Mouse (Mus musculus): ENCODE data around the gene Dmd.

The Dmd gene

DNA sequence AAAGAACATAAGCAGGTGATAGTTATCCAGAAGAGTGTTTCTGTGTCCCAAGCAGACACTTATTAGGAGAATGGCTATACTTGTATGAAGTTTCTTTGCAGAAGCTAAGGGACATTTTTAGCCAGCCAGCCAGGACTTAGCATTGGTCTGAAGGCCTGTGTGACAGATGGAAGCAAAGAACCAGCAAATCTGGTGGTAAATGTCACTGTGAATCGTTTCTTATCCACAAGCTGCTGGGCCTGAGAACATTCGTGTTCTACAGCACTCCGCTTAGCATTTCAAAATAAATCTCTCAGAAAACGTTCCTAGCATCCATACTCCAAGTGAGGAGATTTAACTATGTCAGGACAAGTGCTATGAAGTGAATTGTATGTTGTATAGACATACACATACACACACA lies 1486.9 kb downstream of the Dmd start:
- peak; percentile 6 to 8 for DNase-seq

DNA sequence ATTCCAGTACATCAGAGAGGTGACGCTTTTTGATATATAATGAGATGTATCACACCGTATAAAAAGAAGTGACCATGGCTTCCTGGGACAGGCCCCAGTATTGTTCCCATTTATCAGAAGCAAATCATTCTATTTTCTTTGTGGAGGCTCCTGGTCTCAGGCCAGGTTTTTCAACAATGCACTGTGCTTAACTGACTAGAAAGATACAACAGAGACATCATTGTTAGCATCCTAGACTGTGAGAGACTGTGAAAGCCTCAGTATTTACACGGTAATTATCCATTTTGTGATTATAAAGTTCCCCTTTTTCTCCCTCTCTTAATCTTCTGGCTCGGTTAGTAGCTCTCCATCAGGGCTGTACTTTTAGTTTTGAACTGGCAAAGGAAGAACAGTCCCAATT lies 1487.9 kb downstream of the Dmd start:
- DNase-seq: no peak

DNA sequence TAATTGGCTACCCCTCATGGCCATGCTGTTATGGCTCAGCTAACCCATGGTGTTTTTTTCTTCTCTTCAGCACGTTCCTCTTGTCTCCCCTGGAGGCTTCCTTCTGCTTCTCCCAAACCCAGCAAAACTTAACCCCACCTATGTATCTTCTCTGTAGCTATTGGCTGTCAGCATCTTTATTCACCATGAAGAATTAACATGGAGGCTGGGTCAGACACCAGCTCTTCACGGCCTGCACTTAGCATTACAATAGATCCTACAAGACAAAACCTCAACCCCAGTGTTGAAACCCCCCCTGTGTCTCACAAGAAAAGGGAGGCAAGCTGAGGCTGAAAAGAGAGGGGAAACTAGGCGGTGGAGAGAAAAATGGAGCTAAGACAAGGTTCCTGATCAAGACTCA lies 1494.3 kb downstream of the Dmd start:
- DNase-seq: no peak

DNA sequence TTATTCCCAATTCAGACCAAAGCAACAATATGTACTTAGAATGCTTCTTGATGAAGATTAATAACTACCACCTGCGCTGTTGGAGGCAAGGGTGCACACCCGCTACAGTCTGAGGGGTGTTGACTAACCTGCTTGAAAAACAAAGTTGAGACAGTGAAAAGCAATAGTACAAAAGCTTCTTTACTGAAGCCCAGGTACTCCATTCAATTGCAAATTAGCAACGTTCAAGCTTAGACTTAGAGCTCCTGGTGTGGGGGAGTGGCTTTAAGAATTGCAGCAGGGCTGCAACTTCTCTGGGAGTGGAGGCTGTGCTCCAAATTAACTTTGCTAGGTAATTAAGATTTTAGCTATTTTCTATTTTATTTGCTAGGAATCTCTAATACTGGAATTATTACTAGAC lies 1495.3 kb downstream of the Dmd start:
- no peak for DNase-seq

DNA sequence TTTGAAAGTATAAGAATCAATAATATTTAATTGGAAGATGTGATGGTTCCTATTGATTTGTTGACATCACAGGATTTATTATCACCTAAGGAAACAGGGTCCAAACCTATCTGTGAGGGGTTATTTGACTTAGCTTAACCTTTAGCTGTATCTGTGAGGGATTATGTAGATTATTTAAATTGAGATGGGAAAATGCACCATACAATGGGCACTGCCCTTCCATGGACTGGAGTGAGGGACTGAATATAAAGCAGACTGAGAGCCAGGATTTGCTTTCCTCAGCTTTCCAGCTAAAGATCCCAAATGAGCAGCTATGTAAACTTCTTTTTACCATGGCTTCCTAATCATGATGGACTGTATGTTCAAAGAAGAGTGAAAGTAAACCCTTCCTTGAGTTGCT lies 1496.0 kb downstream of the Dmd start:
- DNase-seq: no peak

DNA sequence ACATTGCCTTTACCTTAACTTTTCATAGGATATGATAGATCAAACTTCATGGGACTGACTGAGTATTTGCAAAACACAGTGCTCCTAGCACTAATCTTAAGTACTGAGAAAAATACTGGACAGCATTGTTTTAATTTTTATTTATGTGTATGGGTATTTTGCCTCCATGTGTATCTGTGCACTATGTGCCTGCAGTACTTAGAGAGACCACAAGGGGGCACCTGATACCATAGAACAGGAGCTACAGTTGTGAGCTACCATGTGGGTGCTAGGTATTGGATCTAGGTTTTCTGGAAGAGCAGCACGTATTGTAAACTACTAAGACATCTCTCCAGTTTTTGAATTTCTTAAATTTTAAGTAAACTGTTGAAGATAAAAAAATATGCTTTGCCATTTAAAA lies 1505.8 kb downstream of the Dmd start:
- peak in 1 of 2 experiments; percentile 11 for DNase-seq

DNA sequence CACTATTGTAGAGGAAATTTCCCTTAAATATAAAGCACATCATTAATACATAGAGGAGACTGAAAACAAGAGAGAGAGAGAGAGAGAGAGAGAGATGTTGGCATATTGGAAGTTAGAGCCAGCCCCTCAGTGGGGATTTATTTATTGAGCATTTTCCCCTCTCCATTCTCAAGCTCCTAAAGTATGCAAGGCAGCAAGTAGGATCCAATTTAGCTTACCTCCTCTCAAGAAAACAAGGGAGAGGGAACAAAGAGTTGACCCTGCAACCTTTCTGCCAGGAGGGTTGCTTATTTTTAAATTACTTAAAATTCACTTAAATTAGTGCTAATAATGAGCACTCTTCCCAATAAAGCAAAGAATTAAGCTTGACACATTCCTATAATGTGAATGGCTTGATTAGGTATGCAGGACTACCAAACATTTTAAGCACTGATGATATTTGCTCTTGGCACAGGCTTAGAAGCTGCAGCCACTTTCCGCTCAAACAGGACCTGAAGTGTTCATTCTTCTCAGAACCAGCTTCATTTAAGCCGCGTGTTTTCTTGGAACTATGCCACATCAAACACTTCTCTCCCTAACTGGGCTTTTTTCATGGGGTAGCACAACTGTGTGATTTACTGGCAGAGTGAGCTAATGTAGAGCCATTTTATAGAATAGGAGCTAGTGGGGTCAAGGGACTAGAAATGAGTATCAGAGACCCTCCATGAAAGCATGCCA lies 1566.1 kb downstream of the Dmd start:
- no peak for DNase-seq

DNA sequence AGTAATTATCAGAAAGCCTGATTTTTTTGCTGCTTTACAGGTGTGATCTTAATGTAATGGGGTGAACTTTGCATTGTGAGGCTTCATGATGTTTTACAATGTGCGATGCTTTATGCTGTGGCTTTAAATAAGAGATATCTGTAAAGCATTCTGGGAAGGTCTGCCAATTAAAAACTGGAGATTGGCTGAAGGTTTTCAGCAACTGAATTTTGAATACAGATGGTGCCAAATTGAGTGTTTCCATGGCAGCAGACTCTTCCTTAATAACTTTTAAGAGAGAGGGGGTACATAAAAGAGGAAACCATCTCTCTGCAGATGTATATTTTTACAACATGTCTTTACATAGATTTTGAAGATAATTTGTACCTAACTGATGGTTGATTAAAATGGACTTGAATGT lies 1603.3 kb downstream of the Dmd start:
- no peak for DNase-seq

DNA sequence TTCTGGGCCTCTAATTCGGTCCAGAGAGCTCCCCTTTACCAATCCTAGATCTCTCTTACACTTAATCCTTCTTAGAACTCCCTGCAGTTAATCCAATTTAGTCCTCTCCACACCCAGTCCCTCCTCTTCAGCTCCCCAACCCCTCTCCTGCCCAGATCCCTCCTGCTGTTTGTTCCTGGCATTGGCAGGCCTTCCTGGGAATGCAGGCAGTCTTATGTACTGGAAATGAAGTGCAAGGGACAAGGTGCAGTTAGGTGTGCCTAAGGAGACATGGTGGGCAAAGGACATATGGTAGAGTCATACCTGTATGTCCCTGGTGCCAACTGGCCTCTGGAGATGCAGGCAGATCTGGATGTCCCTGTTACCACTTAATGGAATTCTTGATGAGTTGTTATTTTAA lies 1604.8 kb downstream of the Dmd start:
- DNase-seq: peak; percentile 20 to 54

DNA sequence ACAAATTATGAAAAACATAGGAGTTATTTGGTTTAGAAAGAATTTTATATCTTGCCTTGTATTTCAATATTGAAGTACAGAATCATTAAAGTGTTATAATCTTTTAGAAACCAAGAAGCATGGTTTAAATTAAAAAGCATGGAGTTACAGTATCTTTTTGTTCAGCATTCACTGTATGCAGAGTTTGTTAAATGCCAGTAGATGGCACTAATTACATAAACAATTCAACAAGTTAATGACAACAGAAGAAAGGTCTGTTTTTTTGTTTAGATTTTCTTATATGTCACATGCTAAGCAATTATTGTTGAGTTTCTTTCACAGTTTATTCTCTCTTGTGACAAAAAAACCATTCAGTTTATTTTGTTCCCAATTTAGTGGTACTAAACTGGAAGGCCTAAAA lies 1649.8 kb downstream of the Dmd start:
- DNase-seq: no peak

DNA sequence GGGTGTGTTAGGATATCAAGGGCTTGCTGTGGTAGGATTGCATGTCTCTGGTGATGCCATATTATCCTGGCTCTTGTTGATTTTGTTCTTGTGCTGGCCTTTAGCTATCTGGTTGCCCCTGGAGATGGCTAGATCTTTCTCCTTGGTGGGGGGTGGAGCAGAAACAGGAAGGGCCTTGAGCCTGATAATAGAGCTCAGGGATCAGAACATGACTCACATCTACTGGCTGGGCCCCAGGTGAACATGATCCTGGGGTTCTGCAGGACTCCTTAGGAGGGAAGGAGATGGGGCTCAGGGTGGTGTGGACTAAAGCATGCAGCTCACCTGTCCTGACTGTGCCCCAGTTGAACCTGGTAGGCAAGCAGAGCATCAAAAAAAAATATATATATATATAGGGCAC lies 1691.8 kb downstream of the Dmd start:
- no peak for DNase-seq

DNA sequence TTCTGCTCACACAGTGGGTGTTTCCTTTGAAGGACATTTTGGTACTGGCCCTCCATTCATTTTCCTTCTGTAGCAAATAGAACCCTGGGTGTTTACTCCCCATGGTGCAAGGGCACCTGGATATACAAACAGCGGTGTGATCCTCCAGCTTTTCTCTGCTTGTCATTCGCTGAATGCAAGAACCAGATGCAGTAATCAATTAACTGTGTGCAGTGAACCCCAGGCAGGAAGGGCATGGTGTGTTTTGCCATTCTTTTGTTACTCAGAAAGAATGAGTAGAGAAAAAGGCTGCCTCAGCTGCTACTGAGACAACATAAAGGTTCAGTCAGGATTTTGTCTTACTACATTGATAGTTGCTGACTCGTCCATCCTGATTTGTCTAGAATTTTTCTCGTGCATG lies 1799.0 kb downstream of the Dmd start:
- no peak for DNase-seq

DNA sequence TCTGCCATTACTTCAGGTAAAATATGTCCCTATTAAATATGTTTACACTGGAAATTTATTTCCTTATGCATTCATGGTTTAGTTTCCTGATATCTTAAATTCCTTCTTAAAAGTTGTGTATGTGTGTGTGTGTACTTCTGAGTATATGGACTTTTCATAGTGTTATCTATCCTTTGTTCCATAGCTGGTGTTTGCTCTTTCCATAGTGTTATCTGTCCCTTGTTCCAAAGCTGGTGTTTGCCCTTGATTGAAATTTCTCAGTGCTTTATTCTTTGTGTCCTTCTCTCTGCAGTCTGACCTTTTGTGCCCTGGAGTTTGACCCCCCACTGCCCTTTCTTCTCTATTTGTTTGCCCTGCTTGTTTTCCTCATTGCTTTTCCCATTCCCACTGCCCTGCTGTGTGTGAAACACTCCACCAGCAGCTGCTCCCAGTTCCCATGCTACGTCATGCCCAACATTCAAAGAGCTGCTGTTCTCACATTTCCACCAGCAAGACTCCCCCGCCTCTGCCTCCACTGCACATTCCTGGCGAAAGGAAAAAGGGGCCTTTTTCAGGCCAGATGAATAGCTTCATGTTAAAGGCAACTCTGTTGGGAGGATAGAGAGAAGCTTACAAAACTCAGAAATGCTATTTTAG lies 1911.5 kb downstream of the Dmd start:
- DNase-seq: peak in 1 of 2 experiments; percentile 1

DNA sequence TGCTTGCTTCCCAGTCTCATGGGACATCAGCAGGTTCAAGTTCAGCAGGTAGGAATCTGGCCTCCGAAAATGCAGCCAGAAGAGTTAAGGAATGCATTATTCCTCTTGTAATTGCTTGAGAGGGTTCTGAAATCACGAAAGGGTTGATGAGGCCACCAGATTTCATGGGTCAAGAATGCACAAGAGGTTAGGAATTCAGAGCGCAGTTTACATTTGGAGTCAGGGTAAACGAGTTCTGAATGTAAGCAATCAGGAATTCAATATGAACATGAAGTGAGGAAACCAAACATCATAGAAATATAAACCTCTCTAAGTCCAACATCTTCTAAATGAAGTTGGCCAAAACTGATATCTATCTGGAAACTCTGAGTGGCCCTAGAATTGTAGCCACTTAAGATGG lies 1924.4 kb downstream of the Dmd start:
- DNase-seq: no peak

DNA sequence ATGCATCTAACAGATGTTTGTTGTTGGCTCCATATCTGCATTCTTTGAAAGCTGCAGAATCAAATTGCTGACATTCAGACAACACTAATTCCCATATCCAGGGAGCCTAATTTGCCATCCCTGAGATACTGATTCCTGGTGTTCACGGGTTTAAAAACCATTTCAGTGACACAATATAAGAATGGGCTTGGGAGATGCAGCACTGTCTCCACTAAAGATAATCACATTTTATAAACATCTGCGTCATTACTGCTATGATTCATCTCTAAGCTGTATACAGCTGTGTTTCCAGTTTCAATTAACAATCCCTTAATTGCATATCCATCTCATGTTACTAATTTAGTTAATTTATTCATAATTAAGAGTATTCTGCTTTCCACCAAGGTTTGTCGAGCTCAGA lies 1929.5 kb downstream of the Dmd start:
- no peak for DNase-seq

DNA sequence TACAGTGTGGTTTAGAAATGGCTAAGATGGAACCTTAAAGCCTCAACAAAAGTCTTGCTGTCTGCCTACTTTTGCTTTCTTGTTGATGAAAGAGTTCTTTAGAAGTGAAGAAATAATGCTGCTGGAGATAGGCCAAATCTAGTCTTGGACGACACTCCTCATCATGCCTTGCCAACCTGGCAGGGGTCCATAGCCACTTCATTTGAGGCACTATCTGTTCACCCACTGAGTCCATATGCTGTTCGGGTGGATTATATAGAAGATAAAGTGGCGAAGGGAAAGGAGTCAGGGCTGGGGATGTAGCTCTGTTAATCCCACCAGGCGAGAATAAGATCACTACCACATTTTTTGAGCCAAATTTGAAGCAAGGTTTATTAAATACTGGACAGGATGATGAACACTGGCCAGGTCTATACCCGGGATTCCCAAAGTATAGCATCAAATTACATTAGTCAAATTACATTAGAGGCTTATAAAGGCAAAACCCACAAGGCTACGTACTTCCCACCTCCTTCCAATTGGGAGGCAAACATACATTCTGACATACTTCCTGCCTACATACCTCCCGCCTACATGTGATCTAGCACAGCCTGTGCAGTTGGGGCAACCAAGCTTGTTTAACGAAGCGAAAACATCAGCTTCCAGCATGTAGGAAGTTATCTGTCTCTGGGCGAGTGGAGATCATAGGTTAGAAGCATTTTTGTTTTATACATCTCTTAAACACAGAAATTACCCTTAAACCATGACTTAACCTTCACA lies 1984.2 kb downstream of the Dmd start:
- peak; percentile 57 to 69 for DNase-seq

DNA sequence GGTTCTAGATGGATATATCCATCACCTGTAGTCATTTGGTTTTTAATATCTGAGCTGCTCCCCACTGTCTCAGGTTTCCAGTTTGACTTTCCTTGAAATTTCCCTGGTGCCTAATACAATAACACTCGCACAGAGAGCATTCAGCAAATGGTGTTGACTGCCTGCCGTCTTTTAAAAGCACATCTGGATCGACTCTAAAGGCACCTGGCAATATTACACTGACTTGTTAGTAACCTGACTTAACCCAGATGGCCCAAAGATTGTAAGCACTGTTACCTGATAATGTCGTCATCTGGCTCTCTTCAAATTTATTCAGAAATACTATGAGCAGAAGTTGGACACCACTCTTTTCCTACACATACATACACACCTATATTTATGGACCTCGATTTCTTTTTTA lies 2011.9 kb downstream of the Dmd start:
- DNase-seq: no peak

DNA sequence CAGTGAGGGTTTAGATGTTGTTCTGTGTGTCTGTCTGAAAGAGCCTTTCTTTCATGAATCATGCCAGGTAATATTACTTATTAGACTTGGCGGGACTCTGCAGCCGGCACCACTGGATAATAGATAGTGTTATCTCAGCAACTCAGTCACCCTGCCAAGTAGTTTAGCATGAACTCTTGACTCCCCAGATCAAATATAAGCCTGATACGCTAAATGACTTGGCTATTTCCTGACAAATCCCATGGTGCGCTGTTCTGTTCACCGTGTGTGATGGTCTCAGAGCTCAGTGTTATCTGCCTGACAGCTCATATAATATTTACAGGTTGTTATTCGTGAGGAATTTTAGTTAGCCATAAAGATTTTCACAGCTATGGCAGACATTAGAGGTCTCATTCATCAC lies 2012.3 kb downstream of the Dmd start:
- DNase-seq: no peak

DNA sequence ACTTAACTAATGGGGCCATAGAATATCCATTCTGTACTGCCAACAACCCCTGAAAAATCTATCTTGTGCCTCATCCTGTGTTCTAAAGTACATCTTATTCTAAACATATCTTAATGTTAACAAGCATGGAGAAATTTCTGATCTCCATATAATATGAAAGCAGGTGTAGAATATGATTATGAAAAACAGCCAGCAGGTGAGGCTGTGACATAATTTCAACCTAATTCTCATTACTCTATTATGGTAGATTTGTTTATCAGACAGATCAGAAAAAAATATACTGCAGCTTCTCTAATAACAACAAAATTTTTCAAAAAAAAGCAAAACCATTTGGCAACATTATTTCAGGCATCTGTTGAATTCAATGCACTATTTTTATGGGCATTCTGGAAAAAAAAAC lies 2059.6 kb downstream of the Dmd start:
- DNase-seq: no peak

DNA sequence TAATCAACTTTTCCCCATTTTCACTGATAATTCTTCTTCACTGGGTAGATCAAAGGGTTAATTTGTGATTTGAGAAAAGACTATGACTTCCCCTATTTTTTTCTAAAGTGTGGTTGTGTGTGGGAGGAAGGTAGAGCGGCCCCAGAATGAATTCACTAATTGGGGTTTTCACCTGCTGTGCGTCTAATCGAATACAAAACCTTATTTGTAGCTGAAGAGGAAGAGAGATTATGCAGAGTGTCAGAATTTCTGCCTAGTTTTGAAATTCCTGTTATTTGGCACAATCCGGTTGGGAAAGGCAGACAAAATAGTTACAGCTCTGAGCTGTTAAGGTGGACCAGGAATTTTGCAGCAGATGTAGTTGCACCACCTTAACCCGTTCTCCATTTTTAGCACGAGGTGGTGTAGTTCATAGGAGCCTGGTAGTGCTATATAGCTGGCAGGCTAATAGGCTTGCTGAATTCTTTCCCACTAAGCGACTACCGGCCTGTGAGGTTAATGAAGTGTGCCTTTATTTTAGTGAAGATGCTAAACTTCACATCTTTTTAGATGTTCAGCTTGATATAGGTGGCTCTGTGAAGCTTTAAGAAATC lies 2092.9 kb downstream of the Dmd start:
- no peak for DNase-seq

DNA sequence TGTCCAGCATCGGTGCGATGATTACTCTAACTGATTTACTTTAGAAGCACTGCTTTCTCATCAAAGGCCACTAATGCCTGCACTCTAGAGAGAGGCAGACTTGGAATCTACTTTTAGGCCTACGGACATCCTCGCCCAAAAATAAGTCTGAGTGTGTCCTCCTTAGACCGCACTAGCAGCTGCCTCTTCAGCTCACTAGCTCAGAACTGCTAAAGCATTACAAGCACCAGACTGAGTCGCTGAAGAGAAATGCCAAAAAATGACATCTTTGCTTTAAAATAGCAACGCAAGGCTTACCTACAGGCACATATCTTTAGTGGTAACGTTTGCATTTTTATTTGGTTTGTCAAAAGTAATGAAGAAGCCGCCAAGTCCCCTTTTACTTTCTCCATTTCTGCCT lies 2098.0 kb downstream of the Dmd start:
- DNase-seq: no peak

DNA sequence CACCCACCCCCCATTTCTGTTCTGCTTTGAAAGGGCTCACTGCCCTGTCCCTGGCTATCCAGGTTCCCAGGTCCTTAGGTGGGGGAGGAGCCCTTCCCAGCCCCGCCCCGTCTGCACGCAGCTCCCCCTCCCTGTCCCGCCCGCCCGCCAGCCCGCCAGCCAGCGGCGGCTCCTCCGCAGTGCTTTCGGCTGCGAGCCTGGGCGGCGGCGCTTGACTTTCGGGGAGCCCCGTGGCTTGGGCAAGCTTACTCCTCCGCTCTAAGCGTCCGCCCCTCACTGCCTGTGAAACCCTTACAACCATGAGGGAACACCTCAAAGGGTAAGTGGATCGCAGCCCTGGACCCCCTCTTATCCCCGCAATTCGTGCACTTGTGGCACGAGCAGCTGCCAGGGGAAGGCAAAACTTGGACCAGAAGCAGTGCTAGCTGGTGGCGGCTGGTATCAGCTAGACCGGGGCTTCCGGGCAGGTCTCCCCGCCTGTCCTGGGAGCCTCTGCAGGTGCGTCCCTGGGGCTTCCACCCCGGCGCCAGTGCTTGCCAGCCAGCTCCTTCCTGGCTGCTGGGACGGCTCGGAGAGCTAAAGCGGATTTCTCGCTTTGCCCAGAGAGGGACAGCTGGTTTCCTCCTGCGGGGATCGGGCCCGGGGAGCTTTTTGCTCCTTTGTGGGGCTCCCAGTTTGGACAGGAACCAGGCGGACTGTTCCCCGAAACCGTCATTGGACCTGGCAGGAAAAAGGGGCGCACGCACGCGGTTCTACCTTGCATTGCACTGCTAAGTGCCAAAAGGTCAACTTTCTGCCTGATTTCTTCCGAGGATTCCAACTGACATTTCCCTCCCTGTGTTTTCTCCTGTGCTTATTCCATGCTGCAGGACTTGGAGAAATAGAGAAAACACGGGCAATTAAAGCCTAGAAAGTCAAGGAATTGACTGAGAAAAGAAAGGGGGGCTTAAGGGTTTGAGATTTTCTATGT lies 2099.8 kb downstream of the Dmd start:
- peak; percentile 47 to 60 for DNase-seq

DNA sequence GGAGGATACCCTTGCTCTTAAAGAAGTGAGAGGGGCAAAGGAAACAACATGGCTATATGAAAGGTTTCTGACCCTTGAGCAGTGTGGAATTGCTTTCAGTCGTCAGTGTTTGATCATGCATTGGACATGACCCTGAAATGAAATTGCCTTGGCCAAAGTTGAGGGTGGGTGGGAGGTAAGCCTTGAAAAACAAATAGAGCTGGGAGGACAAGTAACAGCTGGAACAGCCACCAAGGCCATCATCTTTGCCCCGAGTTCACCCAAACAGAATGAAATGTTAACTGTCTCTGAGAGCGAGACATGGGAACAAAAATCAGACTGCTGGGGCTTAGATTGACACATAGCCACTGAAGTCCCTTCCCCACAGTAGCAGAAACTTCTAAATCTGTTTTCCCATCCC lies 2100.9 kb downstream of the Dmd start:
- DNase-seq: no peak

Measured in cerebellum, adult 18-20 months (tissue).